Mouse (Mus musculus): ENCODE measurements around the gene Naa25. TPM values are rescaled to one million over a fixed set of nuclear protein-coding genes. Genes with fewer than 3 reads are reported as not detected.

Naa25 gene
- polyA plus RNA-seq, 1 experiment: 77.9 TPM

GRCm38 (mm10) chr5:121438756-121439155 is 41.0 kb downstream of the Naa25 start:
- H3K4me3 ChIP-seq (ENCODE audit: low read depth, low read length): no peak overlapping the region
- no peaks in the 10 kb centered on the region for H3K9me3 ChIP-seq (replicated peaks; ENCODE audit: control insufficient read depth, insufficient read depth, low read length, poor library complexity, severe bottlenecking)
- peaks cover 72% of the 10 kb centered on the region for H3K36me3 ChIP-seq (ENCODE audit: control insufficient read depth, insufficient read depth, low read length, poor library complexity, severe bottlenecking)
- no peak overlapping the region for H3K9ac ChIP-seq (ENCODE audit: low read depth, poor library complexity, severe bottlenecking)
- TF ChIP-seq POLR2A (IDR thresholded peaks at IDR 0.05; ENCODE audit: insufficient read depth, low read length) (no peak), EP300 (IDR thresholded peaks at IDR 0.05; ENCODE audit: insufficient read depth, low read depth, low read length) (0 out of 2 replicates have a peak, but pooled peaks have one; percentile 25)
- H3K27me3 ChIP-seq (ENCODE audit: control insufficient read depth, insufficient read depth, low read length, poor library complexity, severe bottlenecking): no peaks in the 10 kb centered on the region
- H3K27ac ChIP-seq (ENCODE audit: insufficient read depth, low read length): peak overlapping the region; percentile 82
- H3K4me1 ChIP-seq (ENCODE audit: control insufficient read depth, insufficient read depth, low read length): no peaks in the 10 kb centered on the region

GRCm38 (mm10) chr5:121443548-121443947 is 45.8 kb downstream of the Naa25 start:
- Histone ChIP-seq H3K27me3 (ENCODE audit: control insufficient read depth, insufficient read depth, low read length, poor library complexity, severe bottlenecking) (no peaks in the 10 kb centered on the region), H3K36me3 (ENCODE audit: control insufficient read depth, insufficient read depth, low read length, poor library complexity, severe bottlenecking) (peaks cover 69% of the 10 kb centered on the region)

GRCm38 (mm10) chr5:121444870-121445269 is 47.1 kb downstream of the Naa25 start:
- H3K27ac ChIP-seq (ENCODE audit: insufficient read depth, low read length): no peak overlapping the region
- H3K27me3 ChIP-seq (ENCODE audit: control insufficient read depth, insufficient read depth, low read length, poor library complexity, severe bottlenecking): no peaks in the 10 kb centered on the region
- H3K4me1 ChIP-seq (ENCODE audit: control insufficient read depth, insufficient read depth, low read length): no peaks in the 10 kb centered on the region
- H3K4me3 ChIP-seq (ENCODE audit: low read depth, low read length): no peak overlapping the region
- no peaks in the 10 kb centered on the region for H3K9me3 ChIP-seq (replicated peaks; ENCODE audit: control insufficient read depth, insufficient read depth, low read length, poor library complexity, severe bottlenecking)
- no peak overlapping the region for H3K9ac ChIP-seq (ENCODE audit: low read depth, poor library complexity, severe bottlenecking)
- no peak for TF ChIP-seq EP300 (IDR thresholded peaks at IDR 0.05; ENCODE audit: insufficient read depth, low read depth, low read length)
- no peak for TF ChIP-seq POLR2A (IDR thresholded peaks at IDR 0.05; ENCODE audit: insufficient read depth, low read length)
- TF ChIP-seq CTCF (IDR thresholded peaks at IDR 0.05; ENCODE audit: low read depth, low read length): no peak
- H3K36me3 ChIP-seq (ENCODE audit: control insufficient read depth, insufficient read depth, low read length, poor library complexity, severe bottlenecking): peaks cover 61% of the 10 kb centered on the region

More at GRCm38 (mm10) chr5:121443548-121443947, 45.8 kb downstream of the Naa25 start:
- H3K9me3 ChIP-seq (replicated peaks; ENCODE audit: control insufficient read depth, insufficient read depth, low read length, poor library complexity, severe bottlenecking): no peaks in the 10 kb centered on the region
- no peak overlapping the region for H3K9ac ChIP-seq (ENCODE audit: low read depth, poor library complexity, severe bottlenecking)
- H3K4me3 ChIP-seq (ENCODE audit: low read depth, low read length): no peak overlapping the region
- no peaks in the 10 kb centered on the region for H3K4me1 ChIP-seq (ENCODE audit: control insufficient read depth, insufficient read depth, low read length)
- no peak overlapping the region for H3K27ac ChIP-seq (ENCODE audit: insufficient read depth, low read length)
- TF ChIP-seq POLR2A (IDR thresholded peaks at IDR 0.05; ENCODE audit: insufficient read depth, low read length): no peak
- no peak for TF ChIP-seq CTCF (IDR thresholded peaks at IDR 0.05; ENCODE audit: low read depth, low read length)
- TF ChIP-seq EP300 (IDR thresholded peaks at IDR 0.05; ENCODE audit: insufficient read depth, low read depth, low read length): no peak

- Histone ChIP-seq H3K27ac (ENCODE audit: insufficient read depth, low read length) (no peak overlapping the region), H3K27me3 (ENCODE audit: control insufficient read depth, insufficient read depth, low read length, poor library complexity, severe bottlenecking) (no peaks in the 10 kb centered on the region), H3K36me3 (ENCODE audit: control insufficient read depth, insufficient read depth, low read length, poor library complexity, severe bottlenecking) (peaks cover 41% of the 10 kb centered on the region), H3K4me3 (ENCODE audit: low read depth, low read length) (no peak overlapping the region), H3K9ac (ENCODE audit: low read depth, poor library complexity, severe bottlenecking) (no peak overlapping the region), H3K4me1 (ENCODE audit: control insufficient read depth, insufficient read depth, low read length) (no peaks in the 10 kb centered on the region), H3K9me3 (replicated peaks; ENCODE audit: control insufficient read depth, insufficient read depth, low read length, poor library complexity, severe bottlenecking) (no peaks in the 10 kb centered on the region)
- peak; percentile 60 for TF ChIP-seq CTCF (IDR thresholded peaks at IDR 0.05; ENCODE audit: low read depth, low read length)
- no peak for TF ChIP-seq EP300 (IDR thresholded peaks at IDR 0.05; ENCODE audit: insufficient read depth, low read depth, low read length)
- no peak for TF ChIP-seq POLR2A (IDR thresholded peaks at IDR 0.05; ENCODE audit: insufficient read depth, low read length)
Measured at GRCm38 (mm10) chr5:121448450-121448849, 50.7 kb downstream of the Naa25 start.

- H3K27me3 ChIP-seq (ENCODE audit: control insufficient read depth, insufficient read depth, low read length, poor library complexity, severe bottlenecking): no peaks in the 10 kb centered on the region
- TF ChIP-seq EP300 (IDR thresholded peaks at IDR 0.05; ENCODE audit: insufficient read depth, low read depth, low read length) (no peak), CTCF (IDR thresholded peaks at IDR 0.05; ENCODE audit: low read depth, low read length) (no peak), POLR2A (IDR thresholded peaks at IDR 0.05; ENCODE audit: insufficient read depth, low read length) (no peak)
- H3K9me3 ChIP-seq (replicated peaks; ENCODE audit: control insufficient read depth, insufficient read depth, low read length, poor library complexity, severe bottlenecking): no peaks in the 10 kb centered on the region
- H3K36me3 ChIP-seq (ENCODE audit: control insufficient read depth, insufficient read depth, low read length, poor library complexity, severe bottlenecking): peaks cover 30% of the 10 kb centered on the region
- H3K4me1 ChIP-seq (ENCODE audit: control insufficient read depth, insufficient read depth, low read length): no peaks in the 10 kb centered on the region
- H3K27ac ChIP-seq (ENCODE audit: insufficient read depth, low read length): no peak overlapping the region
- H3K4me3 ChIP-seq (ENCODE audit: low read depth, low read length): no peak overlapping the region
- no peak overlapping the region for H3K9ac ChIP-seq (ENCODE audit: low read depth, poor library complexity, severe bottlenecking)
Measured at GRCm38 (mm10) chr5:121449976-121450375, 52.2 kb downstream of the Naa25 start.

- TF ChIP-seq EP300 (IDR thresholded peaks at IDR 0.05; ENCODE audit: insufficient read depth, low read depth, low read length) (no peak), POLR2A (IDR thresholded peaks at IDR 0.05; ENCODE audit: insufficient read depth, low read length) (no peak), CTCF (IDR thresholded peaks at IDR 0.05; ENCODE audit: low read depth, low read length) (no peak)
- Histone ChIP-seq H3K27ac (ENCODE audit: insufficient read depth, low read length) (no peak overlapping the region), H3K9me3 (replicated peaks; ENCODE audit: control insufficient read depth, insufficient read depth, low read length, poor library complexity, severe bottlenecking) (no peaks in the 10 kb centered on the region), H3K4me3 (ENCODE audit: low read depth, low read length) (no peak overlapping the region), H3K27me3 (ENCODE audit: control insufficient read depth, insufficient read depth, low read length, poor library complexity, severe bottlenecking) (no peaks in the 10 kb centered on the region), H3K4me1 (ENCODE audit: control insufficient read depth, insufficient read depth, low read length) (no peaks in the 10 kb centered on the region), H3K9ac (ENCODE audit: low read depth, poor library complexity, severe bottlenecking) (no peak overlapping the region), H3K36me3 (ENCODE audit: control insufficient read depth, insufficient read depth, low read length, poor library complexity, severe bottlenecking) (peaks cover 25% of the 10 kb centered on the region)
Measured at GRCm38 (mm10) chr5:121450476-121450875, 52.7 kb downstream of the Naa25 start.
